Mouse (Mus musculus) kidney, embryonic 15.5 days (tissue): ENCODE measurements at regions not wholly inside any gene's neighbourhood (a gene's known extent, or its start where the extent isn't known, plus 50 kb on each side); places are given as distances from the start of the nearest gene placed in this dataset.

Source experiments
- ATAC-seq: fragments of 200-750 bp; cut with Nextera tagmentation; replicated peaks from 2 replicates; pipeline ENCODE4 v1.8.0; 2017; ENCODE audit warnings: moderate TSS enrichment; ENCODE audit not compliant: low FRiP score
- H3K27ac ChIP-seq: fragments of 300-500 bp; sonication (generic); 2 replicates; pipeline ENCODE4 v1.5.1; 2015; ENCODE audit warnings: mild to moderate bottlenecking, inconsistent platforms
- H3K27me3 ChIP-seq: fragments of 300-500 bp; sonication (generic); 2 replicates; pipeline ENCODE4 v1.6.1; 2015; ENCODE audit warnings: inconsistent platforms
- H3K36me3 ChIP-seq: fragments of 300-500 bp; sonication (generic); 2 replicates; pipeline ENCODE4 v1.6.1; 2015; ENCODE audit warnings: inconsistent platforms
- H3K4me1 ChIP-seq: fragments of 300-500 bp; sonication (generic); 2 replicates; pipeline ENCODE4 v1.6.1; 2015; ENCODE audit warnings: inconsistent platforms
- H3K4me2 ChIP-seq: fragments of 300-500 bp; sonication (generic); 2 replicates; pipeline ENCODE4 v1.6.1; 2015; ENCODE audit warnings: moderate library complexity, mild to moderate bottlenecking, inconsistent platforms
- H3K4me3 ChIP-seq: fragments of 300-500 bp; sonication (generic); replicated peaks from 2 replicates; pipeline ENCODE4 v1.5.1; 2015; ENCODE audit warnings: mild to moderate bottlenecking, inconsistent platforms
- H3K9ac ChIP-seq: fragments of 300-500 bp; sonication (generic); 2 replicates; pipeline ENCODE4 v1.6.1; 2015; ENCODE audit warnings: mild to moderate bottlenecking, inconsistent platforms
- H3K9me3 ChIP-seq: fragments of 300-500 bp; sonication (generic); replicated peaks from 2 replicates; pipeline ENCODE4 v1.6.1; 2016; ENCODE audit warnings: inconsistent platforms
- WGBS: fragments of 180-500 bp; shearing (Covaris S2); methylation state at CpG from one replicate; pipeline ENCODE4 v1.1.7; 2015; ENCODE audit warnings: mixed read lengths; 5-methylcytosine and 5-hydroxymethylcytosine counted together

DNA sequence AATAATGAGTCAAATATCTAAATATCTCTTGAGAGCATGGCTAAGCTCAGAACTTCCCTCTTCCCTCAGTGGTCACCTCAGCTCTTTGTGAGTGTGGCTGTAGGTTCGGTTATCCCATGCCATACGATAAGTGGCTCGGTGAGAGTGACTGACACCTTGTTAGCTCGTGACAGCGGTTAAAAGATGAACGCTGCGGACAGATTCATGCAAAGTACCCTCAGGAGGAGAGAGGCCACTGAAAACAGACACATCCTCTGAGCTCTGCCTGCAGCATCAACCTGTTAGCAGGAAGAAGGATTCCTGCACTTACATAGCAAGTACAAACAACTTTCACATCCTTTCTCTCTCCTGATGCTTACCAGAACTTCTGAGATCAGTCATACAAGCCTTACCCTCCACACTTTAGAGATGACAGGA, 163.2 kb upstream of the Bcl6 start:
- no peak overlapping the region for H3K4me2 ChIP-seq
- peaks cover 3% of the 10 kb centered on the region; the same call in 1 of the 2 replicates for H3K4me1 ChIP-seq
- H3K27me3 ChIP-seq: no peaks in the 10 kb centered on the region
- no peak for ATAC-seq
- H3K9ac ChIP-seq: no peak overlapping the region
- no peaks in the 10 kb centered on the region for H3K36me3 ChIP-seq
- H3K9me3 ChIP-seq: no peaks in the 10 kb centered on the region
- no peak overlapping the region for H3K27ac ChIP-seq
- no peak overlapping the region for H3K4me3 ChIP-seq
- 79% methylated on average over 7 of the region's 7 CpGs for WGBS

DNA sequence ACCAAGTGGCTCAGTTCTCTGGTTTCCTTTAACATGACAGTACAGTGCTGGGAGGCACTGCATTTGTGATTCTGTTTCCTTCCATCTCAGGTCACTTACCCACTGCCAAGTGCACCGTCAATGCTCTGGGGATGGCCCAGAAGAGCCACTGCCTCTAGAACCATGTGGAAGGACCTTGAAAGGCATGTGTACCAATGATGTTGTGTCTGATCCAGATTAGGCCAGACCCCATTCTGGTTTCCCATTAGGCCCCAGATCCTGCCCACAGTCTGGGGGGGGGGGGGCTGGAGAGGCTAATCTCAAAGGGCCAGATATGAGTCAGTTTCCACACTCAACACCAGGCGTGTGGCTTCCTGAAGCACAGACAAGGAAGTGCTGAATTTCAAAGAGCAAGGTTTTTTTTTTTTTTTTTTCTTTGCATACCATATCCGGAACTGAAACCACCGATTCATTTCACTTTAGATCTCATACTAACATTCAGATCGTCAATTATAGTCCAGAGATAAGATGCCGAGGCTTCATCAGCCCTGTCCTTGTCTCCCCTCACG, 162.6 kb upstream of the Bcl6 start:
- no peaks in the 10 kb centered on the region for H3K36me3 ChIP-seq
- WGBS: 50% methylated on average over 7 of the region's 7 CpGs

DNA sequence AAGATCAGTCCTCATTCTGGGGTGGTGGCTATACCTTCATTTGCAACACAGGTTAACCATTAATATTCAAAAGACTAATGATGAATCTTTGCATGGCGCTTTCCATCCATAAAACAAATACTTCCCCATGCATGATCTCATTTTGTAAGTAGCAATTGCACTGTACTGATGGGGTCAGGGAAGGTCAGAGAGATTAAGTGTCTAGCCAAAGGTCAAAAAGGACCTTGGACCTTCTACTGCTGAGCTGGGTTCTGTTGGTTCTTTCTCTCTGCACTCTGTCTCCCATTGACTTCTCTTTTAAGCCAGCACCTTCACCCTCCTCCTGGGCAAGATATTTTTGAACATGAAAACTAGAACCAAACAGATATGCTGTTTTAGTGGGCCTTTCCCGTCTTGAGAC, 161.9 kb upstream of the Bcl6 start:
- H3K4me1 ChIP-seq: peaks cover 3% of the 10 kb centered on the region; the same call in 1 of the 2 replicates
- WGBS: 75% methylated on average over 2 of the region's 2 CpGs
- H3K27me3 ChIP-seq: no peaks in the 10 kb centered on the region
- no peak overlapping the region for H3K27ac ChIP-seq
- H3K4me3 ChIP-seq: no peak overlapping the region
- H3K36me3 ChIP-seq: no peaks in the 10 kb centered on the region
- no peaks in the 10 kb centered on the region for H3K9me3 ChIP-seq
- H3K4me2 ChIP-seq: no peak overlapping the region
- H3K9ac ChIP-seq: no peak overlapping the region
- no peak for ATAC-seq

More for the DNA sequence above, 162.6 kb upstream of the Bcl6 start:
- no peaks in the 10 kb centered on the region for H3K27me3 ChIP-seq
- H3K4me3 ChIP-seq: no peak overlapping the region
- H3K9ac ChIP-seq: no peak overlapping the region
- no peaks in the 10 kb centered on the region for H3K9me3 ChIP-seq
- H3K4me1 ChIP-seq: peaks cover 3% of the 10 kb centered on the region; the same call in 1 of the 2 replicates
- ATAC-seq: no peak
- H3K27ac ChIP-seq: no peak overlapping the region
- H3K4me2 ChIP-seq: no peak overlapping the region

DNA sequence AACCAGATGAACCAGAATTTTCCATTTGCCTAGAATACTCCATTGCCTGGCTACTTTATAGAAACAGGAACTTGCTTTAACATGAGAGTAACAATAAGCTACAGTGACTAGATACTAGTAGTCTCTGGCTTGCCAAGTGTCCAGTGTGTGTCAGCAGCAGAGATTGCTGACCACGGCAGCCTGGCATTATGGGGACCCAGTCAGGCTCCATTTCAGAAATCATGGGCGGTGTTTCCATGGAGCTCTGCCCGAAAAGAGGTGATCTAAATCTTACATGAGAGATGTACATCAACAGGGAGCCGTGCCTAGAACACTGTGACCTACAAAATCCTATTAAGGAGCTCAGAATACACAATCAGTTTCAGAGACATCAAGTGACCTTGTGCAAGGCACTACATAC, 160.8 kb upstream of the Bcl6 start:
- H3K4me3 ChIP-seq: no peak overlapping the region
- H3K9me3 ChIP-seq: no peaks in the 10 kb centered on the region
- 79% methylated on average over 4 of the region's 4 CpGs for WGBS
- no peak overlapping the region for H3K9ac ChIP-seq
- H3K4me1 ChIP-seq: peaks cover 3% of the 10 kb centered on the region; the same call in 1 of the 2 replicates
- H3K27me3 ChIP-seq: no peaks in the 10 kb centered on the region
- H3K4me2 ChIP-seq: no peak overlapping the region
- no peak overlapping the region for H3K27ac ChIP-seq
- no peak for ATAC-seq
- no peaks in the 10 kb centered on the region for H3K36me3 ChIP-seq

DNA sequence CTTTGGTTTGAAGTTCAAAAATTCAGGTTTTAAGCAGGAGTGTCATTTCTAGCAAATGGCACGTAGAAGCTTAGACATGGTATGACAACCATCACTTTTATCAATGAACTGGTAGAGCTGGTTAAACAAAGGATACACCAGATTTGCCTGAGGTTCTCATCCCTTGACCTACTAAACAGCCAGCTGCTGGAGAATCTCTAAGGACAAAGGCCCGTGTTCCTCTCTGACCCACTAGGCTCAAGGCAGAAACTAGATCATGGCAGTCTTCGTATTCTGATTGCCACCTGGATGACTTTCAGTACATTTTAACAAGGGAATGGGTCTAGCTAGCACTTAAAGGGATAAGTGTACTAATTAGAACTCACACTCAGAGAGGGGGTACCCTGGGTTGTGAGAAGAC, 155.2 kb upstream of the Bcl6 start:
- Histone ChIP-seq H3K9me3 (no peaks in the 10 kb centered on the region), H3K4me1 (peaks cover 6% of the 10 kb centered on the region), H3K27ac (no peak overlapping the region), H3K36me3 (no peaks in the 10 kb centered on the region), H3K27me3 (no peaks in the 10 kb centered on the region), H3K9ac (no peak overlapping the region), H3K4me2 (no peak overlapping the region), H3K4me3 (no peak overlapping the region)
- ATAC-seq: no peak
- 91% methylated on average over 3 of the region's 3 CpGs for WGBS

DNA sequence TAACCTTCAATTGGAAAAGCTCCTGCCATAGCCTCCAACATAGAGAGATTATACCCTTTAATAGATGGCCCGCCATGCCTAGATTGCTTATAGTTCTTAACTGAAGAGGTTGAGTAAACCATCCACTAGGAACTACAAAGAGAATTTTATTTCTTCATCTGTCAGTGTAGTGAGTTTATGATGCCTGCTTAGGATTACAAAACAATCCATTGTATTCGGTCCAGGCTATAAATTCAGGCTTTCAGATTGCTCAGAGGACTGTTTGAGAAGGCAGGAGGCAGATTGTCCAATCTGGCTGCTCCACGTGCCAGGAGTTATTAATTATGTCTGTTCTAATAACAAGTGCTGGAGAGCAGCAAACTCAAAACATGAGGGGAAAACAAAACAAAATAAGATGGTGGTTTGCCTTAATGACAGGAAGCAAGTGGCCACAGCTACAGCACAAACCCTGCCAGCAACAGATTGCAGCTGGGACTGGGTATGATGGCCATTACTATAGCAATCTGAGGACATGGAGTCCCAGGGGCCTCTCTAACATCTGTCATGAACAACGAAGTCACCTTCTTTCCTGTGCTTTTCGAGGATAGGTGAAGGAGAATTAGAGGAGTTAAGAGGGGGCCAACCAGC, 154.4 kb upstream of the Bcl6 start:
- Histone ChIP-seq H3K27ac (no peak overlapping the region), H3K9me3 (no peaks in the 10 kb centered on the region), H3K36me3 (no peaks in the 10 kb centered on the region), H3K4me2 (no peak overlapping the region), H3K4me3 (no peak overlapping the region), H3K9ac (no peak overlapping the region), H3K4me1 (peaks cover 6% of the 10 kb centered on the region), H3K27me3 (no peaks in the 10 kb centered on the region)
- ATAC-seq: no peak
- WGBS: 30% methylated on average over 5 of the region's 5 CpGs

DNA sequence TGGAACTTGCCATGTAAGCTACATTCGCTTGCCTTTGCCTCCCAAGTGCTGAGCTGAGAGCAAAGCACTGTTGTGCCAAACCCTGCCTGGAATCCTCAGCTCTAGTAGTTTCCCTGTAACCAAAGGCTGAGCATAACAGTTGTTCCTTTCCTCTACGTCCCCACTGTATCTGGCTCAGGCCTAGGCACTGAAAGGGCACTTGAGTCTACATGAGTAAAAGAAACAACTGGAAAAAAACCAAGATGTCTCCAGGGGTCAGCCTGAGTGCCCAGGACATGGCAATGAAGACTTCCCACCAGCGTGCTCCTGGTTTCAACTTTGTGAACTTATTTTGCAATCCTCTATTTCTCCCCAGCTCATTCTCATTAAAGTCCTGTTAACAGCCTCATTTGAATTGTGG, 150.5 kb upstream of the Bcl6 start:
- no peak overlapping the region for H3K9ac ChIP-seq
- no peak overlapping the region for H3K4me2 ChIP-seq
- no peak overlapping the region for H3K27ac ChIP-seq
- no peaks in the 10 kb centered on the region for H3K27me3 ChIP-seq
- H3K4me1 ChIP-seq: peaks cover 6% of the 10 kb centered on the region
- no peaks in the 10 kb centered on the region for H3K36me3 ChIP-seq
- no peak overlapping the region for H3K4me3 ChIP-seq
- 94% methylated on average over 3 of the region's 3 CpGs for WGBS
- ATAC-seq: no peak
- no peaks in the 10 kb centered on the region for H3K9me3 ChIP-seq

DNA sequence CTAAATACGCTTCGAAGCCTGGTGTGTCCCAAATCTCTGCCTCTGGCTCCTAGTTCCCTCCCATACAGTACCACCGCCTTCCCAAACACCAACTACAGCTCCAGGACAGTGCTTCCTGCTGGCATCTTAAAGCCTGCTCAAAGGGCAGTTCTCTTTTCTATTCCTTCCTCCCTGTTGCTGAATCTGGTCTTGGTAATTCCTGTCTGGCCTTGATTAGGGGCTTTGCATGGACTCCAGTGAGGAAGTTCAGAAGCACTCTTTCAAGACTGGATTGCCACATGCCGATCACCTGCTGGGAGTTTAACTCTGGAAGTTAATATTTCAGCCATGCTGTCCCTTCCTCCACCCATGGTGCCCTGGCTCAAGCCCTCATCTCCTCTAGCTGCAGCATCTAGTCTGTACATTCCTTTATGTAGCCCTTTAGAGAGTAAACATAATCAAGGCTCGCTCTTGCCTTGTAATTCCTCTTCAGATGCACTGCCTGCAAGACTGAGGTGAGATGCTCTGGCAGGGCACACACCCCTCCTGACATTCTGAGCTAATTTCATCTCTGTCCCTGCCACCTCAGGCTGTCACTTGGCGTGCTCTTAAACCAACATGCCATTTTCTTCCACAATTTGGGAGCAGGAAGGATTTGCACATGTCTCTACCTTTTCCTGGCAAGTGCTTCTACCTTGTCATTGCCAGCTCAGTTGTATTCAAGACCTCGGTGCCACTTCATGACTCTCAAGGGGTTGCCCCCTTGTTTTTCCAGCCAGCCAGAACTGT, 148.8 kb upstream of the Bcl6 start:
- no peak overlapping the region for H3K4me3 ChIP-seq
- H3K9me3 ChIP-seq: no peaks in the 10 kb centered on the region
- H3K9ac ChIP-seq: no peak overlapping the region
- H3K4me1 ChIP-seq: no peaks in the 10 kb centered on the region
- 85% methylated on average over 7 of the region's 7 CpGs for WGBS
- ATAC-seq: no peak
- H3K27me3 ChIP-seq: no peaks in the 10 kb centered on the region
- H3K36me3 ChIP-seq: no peaks in the 10 kb centered on the region
- H3K4me2 ChIP-seq: no peak overlapping the region
- no peak overlapping the region for H3K27ac ChIP-seq

DNA sequence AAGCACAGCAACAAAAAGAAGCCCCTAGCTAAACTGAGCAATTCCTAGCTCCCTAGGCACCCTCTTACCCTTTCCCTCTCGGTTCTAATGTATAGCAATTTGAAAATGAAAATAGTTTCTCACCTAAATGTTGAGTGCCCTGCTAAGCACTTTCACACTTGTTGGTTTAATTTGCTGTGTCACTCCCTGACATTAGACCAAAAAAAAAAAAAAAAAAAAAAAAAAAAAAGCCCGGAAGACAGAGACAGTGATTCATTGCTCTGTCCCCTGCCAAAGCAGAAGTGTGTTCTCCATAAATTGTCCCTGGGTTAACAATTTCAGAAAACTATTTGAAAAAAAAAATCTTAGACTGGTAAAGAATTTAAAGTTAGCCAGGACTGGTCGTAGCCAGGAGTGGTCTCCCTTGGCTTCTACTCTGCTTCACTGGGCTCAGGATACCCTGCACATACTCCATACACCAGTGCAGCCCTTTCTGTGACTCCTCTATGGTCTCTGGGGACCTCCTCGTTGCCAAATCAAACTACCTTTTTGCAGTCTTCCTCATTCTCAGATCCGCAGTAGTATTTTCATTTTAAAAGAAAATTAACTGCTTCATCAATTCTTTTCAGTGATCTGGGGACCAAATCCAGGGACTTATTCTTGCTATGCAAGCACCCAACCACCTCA, 148.0 kb upstream of the Bcl6 start:
- 42% methylated on average over 5 of the region's 5 CpGs for WGBS
- Histone ChIP-seq H3K36me3 (no peaks in the 10 kb centered on the region), H3K9me3 (no peaks in the 10 kb centered on the region), H3K4me1 (no peaks in the 10 kb centered on the region), H3K27me3 (no peaks in the 10 kb centered on the region), H3K4me2 (no peak overlapping the region), H3K9ac (no peak overlapping the region), H3K27ac (no peak overlapping the region), H3K4me3 (no peak overlapping the region)
- ATAC-seq: no peak

DNA sequence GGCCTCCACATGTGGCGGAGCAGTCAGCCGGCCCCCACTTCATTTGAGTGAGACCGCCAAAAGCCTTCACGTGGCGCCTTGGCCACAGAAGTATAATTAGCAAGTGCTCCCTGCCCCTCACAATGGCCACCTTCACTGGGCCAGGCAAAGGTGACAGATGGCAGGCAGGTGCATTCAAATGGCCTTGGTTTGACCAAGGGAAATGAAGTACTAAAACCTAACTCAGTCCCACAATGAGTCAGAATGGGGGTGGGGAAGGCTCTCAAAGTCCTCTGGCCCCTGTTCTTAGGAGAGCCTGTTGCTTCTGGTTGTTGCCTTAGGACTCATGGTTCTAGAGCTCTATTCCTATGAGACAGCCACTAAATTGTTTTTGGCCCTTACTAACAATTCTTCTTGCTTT, 147.2 kb upstream of the Bcl6 start:
- Histone ChIP-seq H3K9me3 (no peaks in the 10 kb centered on the region), H3K4me2 (no peak overlapping the region), H3K36me3 (no peaks in the 10 kb centered on the region), H3K27me3 (no peaks in the 10 kb centered on the region), H3K9ac (no peak overlapping the region), H3K4me3 (no peak overlapping the region), H3K27ac (no peak overlapping the region), H3K4me1 (no peaks in the 10 kb centered on the region)
- no peak for ATAC-seq
- WGBS: 95% methylated on average over 5 of the region's 5 CpGs

DNA sequence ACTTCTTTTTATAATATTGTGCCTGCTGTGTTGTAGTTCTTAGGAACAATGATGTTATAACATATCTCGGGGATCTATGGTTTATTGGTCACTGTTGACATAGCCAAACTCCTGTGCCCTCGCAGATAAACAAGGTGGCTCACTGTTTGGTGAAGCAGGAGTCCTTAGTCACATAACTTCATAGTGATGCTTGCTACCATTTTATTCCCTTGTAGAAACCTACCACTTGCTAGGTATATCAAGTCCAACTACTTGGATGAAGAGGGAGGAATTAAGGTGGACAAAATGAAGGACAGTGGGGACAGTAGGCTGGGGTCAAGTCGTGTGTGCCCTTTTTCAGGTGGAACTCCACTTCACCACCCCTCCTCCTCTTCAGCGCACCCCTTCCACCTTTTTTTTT, 146.7 kb upstream of the Bcl6 start:
- H3K36me3 ChIP-seq: no peaks in the 10 kb centered on the region
- no peaks in the 10 kb centered on the region for H3K9me3 ChIP-seq
- 91% methylated on average over 4 of the region's 4 CpGs for WGBS
- no peak overlapping the region for H3K27ac ChIP-seq
- H3K9ac ChIP-seq: no peak overlapping the region
- no peaks in the 10 kb centered on the region for H3K27me3 ChIP-seq
- no peak overlapping the region for H3K4me3 ChIP-seq
- no peak for ATAC-seq
- no peak overlapping the region for H3K4me2 ChIP-seq
- H3K4me1 ChIP-seq: no peaks in the 10 kb centered on the region

DNA sequence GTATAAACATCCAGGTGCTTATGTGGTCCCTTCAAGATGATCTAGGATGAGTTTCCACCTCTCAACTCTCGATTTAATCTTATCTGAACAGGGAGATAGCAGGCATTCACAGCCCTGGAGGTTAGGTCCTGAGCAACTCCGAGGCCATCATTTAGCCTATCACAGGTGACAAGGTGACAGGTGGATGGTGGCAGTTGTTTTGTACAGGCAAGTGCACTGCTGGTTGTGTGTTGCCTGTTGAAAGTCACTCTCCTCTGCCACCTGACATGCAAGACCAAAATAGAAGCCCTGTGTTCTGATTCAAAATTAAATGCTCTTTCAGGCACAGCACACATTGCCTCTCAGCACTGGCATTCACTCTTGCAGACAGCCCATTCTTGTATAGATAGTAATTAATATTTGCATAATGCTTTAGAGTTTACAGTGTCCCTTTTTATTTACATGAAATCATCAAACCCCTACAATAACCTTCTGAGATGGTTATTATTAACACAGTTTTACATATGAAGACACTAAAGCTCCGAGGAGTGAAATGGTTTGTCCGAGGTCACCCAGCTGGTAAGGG, 145.9 kb upstream of the Bcl6 start:
- no peaks in the 10 kb centered on the region for H3K27me3 ChIP-seq
- H3K27ac ChIP-seq: no peak overlapping the region
- H3K4me2 ChIP-seq: no peak overlapping the region
- ATAC-seq: no peak
- no peaks in the 10 kb centered on the region for H3K4me1 ChIP-seq
- WGBS: 88% methylated on average over 4 of the region's 4 CpGs
- H3K36me3 ChIP-seq: no peaks in the 10 kb centered on the region
- H3K4me3 ChIP-seq: no peak overlapping the region
- no peaks in the 10 kb centered on the region for H3K9me3 ChIP-seq
- no peak overlapping the region for H3K9ac ChIP-seq
